Mouse (Mus musculus): ENCODE data around the gene Dgkd. TPM values are rescaled to one million over a fixed set of nuclear protein-coding genes. Genes with fewer than 3 reads are reported as not detected.

Dgkd gene
- total and polyA plus RNA-seq, 3 experiments, result 23.5 to 47.3 (median 40.8) TPM

DNA sequence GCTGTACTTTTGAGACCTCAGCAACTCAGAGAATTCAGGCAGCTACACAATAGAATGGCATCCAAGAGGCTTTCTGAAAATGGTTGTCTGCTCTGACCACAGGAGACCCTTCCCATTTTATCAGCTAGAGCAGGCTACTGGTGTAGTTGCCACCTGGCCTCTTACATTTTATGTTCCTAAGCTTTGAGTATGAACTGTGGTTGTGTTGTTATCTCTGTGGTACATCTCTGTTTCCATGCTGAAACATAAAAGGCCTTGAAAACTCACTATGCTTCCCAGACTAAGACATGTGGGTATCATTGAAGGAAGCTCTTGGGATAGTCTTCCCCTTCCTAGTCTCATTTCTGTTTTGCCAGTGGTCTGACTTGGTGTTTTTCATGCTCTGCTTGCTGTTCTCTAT, 49.1 kb downstream of the Dgkd start:
- H3K4me1 ChIP-seq (ENCODE audit: control insufficient read depth, insufficient read depth, low read length), result peaks cover 15% of the 10 kb centered on the region
- peaks cover 1% of the 10 kb centered on the region; the same call in 1 of the 2 replicates for H3K79me2 ChIP-seq (replicated peaks; ENCODE audit: control insufficient read depth, insufficient read depth, low read length)
- H3K27ac ChIP-seq, result no peak overlapping the region; the same call in 1 of the 2 replicates
- no peak overlapping the region for H3K4me3 ChIP-seq
- H3K36me3 ChIP-seq (ENCODE audit: control insufficient read depth, insufficient read depth, low read length), result peaks cover 8% of the 10 kb centered on the region
- no peak overlapping the region for H3K9ac ChIP-seq (ENCODE audit: low read depth, low read length)
- no peak for DNase-seq
- intact Hi-C loops (cut with DNase I), result loop anchor here (5.0 kb wide), 1 partner anchor 50 kb away; the partner anchor contains the start of gene Dgkd
- H3K27me3 ChIP-seq (ENCODE audit: control insufficient read depth, insufficient read depth, low read length), result no peaks in the 10 kb centered on the region
- no peak for TF ChIP-seq POLR2A (IDR thresholded peaks at IDR 0.05; ENCODE audit: insufficient read depth, low read depth, low read length)
- TF ChIP-seq CTCF (IDR thresholded peaks at IDR 0.05), result no peak
- no peak for TF ChIP-seq EP300 (IDR thresholded peaks at IDR 0.05; ENCODE audit: insufficient read depth, low read depth, low read length)

DNA sequence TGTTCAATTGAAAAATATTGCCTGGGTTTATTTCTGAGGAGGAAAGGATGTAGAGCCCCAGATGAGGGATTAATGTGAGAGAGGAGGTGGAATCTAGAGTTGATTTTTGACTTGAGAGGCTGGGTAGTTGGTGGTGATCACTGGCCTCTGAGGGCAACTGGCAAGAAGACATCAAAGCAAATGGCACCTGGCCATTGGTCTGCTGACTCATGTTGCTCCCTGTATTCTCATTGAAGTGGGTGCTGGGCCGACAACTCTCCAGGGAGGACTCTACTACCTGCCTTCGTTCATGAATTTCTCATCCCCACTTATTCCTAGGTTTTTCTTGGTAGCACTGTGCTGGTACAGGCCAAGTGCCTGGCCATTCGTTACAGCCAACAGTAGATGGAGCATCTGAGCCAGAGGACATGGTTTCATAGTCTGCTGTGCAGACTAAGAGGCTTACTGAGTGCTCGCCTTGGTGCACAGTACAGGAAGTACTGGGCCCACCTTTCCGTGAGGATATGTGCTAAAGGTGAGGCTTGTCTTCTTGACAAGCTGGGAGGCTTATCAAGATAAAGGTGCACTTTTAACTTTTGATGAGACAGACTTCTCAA, 53.4 kb downstream of the Dgkd start:
- Histone ChIP-seq H3K36me3 (ENCODE audit: control insufficient read depth, insufficient read depth, low read length) (peaks cover 22% of the 10 kb centered on the region), H3K27ac (no peak overlapping the region), H3K27me3 (ENCODE audit: control insufficient read depth, insufficient read depth, low read length) (no peaks in the 10 kb centered on the region), H3K9ac (ENCODE audit: low read depth, low read length) (no peak overlapping the region), H3K4me3 (no peak overlapping the region), H3K79me2 (replicated peaks; ENCODE audit: control insufficient read depth, insufficient read depth, low read length) (peaks cover 1% of the 10 kb centered on the region), H3K4me1 (ENCODE audit: control insufficient read depth, insufficient read depth, low read length) (peaks cover 15% of the 10 kb centered on the region)
- TF ChIP-seq POLR2A (IDR thresholded peaks at IDR 0.05; ENCODE audit: insufficient read depth, low read depth, low read length) (no peak), CTCF (IDR thresholded peaks at IDR 0.05) (peak; percentile 70)
- intact Hi-C loops (cut with DNase I), result no loop called here
- peak in 1 of 2 experiments; percentile 34 for DNase-seq
- 65% methylated on average over 5 of the region's 5 CpGs for WGBS

DNA sequence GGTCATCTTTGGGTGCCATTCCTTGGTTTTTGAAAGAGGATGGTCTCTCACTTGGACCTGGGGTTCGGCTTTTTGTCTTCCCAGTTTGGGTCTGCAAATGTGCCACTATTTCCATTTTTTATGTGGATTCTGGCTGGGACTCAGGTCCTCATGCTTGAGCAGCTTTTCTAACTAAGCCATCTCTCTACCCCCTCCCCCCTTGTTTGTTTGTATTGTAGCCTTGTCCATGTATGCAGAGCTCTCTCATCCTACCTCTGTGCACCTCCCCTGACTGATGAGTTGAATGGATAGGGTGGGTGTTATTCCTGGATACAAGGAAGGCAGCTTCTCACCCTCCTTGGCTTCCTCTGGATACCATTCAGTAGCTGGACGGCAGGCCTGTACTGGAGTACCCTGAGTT, 54.9 kb downstream of the Dgkd start:
- WGBS, result 88% methylated on average over 2 of the region's 2 CpGs
- Histone ChIP-seq H3K4me3 (no peak overlapping the region), H3K9ac (ENCODE audit: low read depth, low read length) (no peak overlapping the region), H3K27me3 (ENCODE audit: control insufficient read depth, insufficient read depth, low read length) (no peaks in the 10 kb centered on the region), H3K79me2 (replicated peaks; ENCODE audit: control insufficient read depth, insufficient read depth, low read length) (peaks cover 1% of the 10 kb centered on the region), H3K36me3 (ENCODE audit: control insufficient read depth, insufficient read depth, low read length) (peaks cover 18% of the 10 kb centered on the region), H3K27ac (no peak overlapping the region), H3K4me1 (ENCODE audit: control insufficient read depth, insufficient read depth, low read length) (peaks cover 14% of the 10 kb centered on the region)
- no peak for DNase-seq
- intact Hi-C loops (cut with DNase I), result no loop called here
- TF ChIP-seq CTCF (IDR thresholded peaks at IDR 0.05), result no peak
- TF ChIP-seq POLR2A (IDR thresholded peaks at IDR 0.05; ENCODE audit: insufficient read depth, low read depth, low read length), result no peak
- no peak for TF ChIP-seq EP300 (IDR thresholded peaks at IDR 0.05; ENCODE audit: insufficient read depth, low read depth, low read length)

DNA sequence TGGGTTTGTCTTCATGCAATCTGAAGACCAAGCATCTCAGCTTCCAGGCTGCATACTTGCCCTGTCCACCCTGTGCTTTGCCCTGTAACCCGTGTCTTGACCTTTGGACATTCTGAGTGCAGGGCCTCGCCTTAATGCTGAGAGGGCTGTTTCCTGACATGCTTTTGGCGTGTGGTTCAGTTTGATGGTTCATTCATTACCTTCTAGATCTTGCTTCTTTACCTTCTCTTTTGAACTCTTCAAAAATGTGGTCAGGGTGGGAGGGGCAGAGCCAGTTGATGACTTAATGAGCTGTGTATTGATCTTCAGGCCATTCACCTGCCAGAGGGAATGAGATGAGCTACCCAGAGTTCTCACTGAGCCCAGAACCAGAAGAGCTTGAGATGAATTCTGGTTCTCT, 55.6 kb downstream of the Dgkd start:
- H3K79me2 ChIP-seq (replicated peaks; ENCODE audit: control insufficient read depth, insufficient read depth, low read length), result peaks cover 1% of the 10 kb centered on the region
- peaks cover 20% of the 10 kb centered on the region for H3K36me3 ChIP-seq (ENCODE audit: control insufficient read depth, insufficient read depth, low read length)
- no peak for TF ChIP-seq EP300 (IDR thresholded peaks at IDR 0.05; ENCODE audit: insufficient read depth, low read depth, low read length)
- TF ChIP-seq CTCF (IDR thresholded peaks at IDR 0.05), result no peak
- TF ChIP-seq POLR2A (IDR thresholded peaks at IDR 0.05; ENCODE audit: insufficient read depth, low read depth, low read length), result no peak
- no peak overlapping the region for H3K9ac ChIP-seq (ENCODE audit: low read depth, low read length)
- H3K27me3 ChIP-seq (ENCODE audit: control insufficient read depth, insufficient read depth, low read length), result no peaks in the 10 kb centered on the region
- no peak overlapping the region for H3K4me3 ChIP-seq
- H3K4me1 ChIP-seq (ENCODE audit: control insufficient read depth, insufficient read depth, low read length), result peaks cover 16% of the 10 kb centered on the region
- no peak for DNase-seq
- WGBS, result 73% methylated on average over 3 of the region's 3 CpGs
- intact Hi-C loops (cut with DNase I), result no loop called here
- no peak overlapping the region; the same call in 1 of the 2 replicates for H3K27ac ChIP-seq

DNA sequence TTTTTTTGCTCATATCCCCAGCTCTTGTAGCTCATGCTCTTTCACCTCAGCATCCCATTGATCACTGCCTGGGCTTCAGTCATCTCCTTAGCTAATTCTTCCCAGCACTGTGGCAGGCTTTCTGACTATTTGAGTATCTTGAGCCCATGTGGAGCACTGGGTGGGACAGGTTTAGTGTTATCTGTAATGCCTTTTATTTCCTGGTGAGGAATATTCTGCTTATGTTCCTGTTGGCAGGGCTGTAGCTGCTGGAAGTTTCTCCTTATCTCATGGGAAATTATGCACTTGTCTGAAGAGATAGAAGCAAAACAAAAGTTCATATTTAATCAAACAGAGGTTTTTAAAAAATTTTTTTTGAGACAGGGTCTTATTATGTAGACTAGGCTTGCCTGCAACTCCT, 56.5 kb downstream of the Dgkd start:
- H3K4me1 ChIP-seq (ENCODE audit: control insufficient read depth, insufficient read depth, low read length), result peaks cover 16% of the 10 kb centered on the region
- H3K4me3 ChIP-seq, result no peak overlapping the region
- no peak overlapping the region for H3K9ac ChIP-seq (ENCODE audit: low read depth, low read length)
- H3K27ac ChIP-seq, result no peak overlapping the region
- H3K27me3 ChIP-seq (ENCODE audit: control insufficient read depth, insufficient read depth, low read length), result no peaks in the 10 kb centered on the region
- no peak for TF ChIP-seq CTCF (IDR thresholded peaks at IDR 0.05)
- no peak for TF ChIP-seq POLR2A (IDR thresholded peaks at IDR 0.05; ENCODE audit: insufficient read depth, low read depth, low read length)
- no peak for TF ChIP-seq EP300 (IDR thresholded peaks at IDR 0.05; ENCODE audit: insufficient read depth, low read depth, low read length)
- intact Hi-C loops (cut with DNase I), result no loop called here
- no peak for DNase-seq
- peaks cover 20% of the 10 kb centered on the region for H3K36me3 ChIP-seq (ENCODE audit: control insufficient read depth, insufficient read depth, low read length)
- peaks cover 1% of the 10 kb centered on the region for H3K79me2 ChIP-seq (replicated peaks; ENCODE audit: control insufficient read depth, insufficient read depth, low read length)

DNA sequence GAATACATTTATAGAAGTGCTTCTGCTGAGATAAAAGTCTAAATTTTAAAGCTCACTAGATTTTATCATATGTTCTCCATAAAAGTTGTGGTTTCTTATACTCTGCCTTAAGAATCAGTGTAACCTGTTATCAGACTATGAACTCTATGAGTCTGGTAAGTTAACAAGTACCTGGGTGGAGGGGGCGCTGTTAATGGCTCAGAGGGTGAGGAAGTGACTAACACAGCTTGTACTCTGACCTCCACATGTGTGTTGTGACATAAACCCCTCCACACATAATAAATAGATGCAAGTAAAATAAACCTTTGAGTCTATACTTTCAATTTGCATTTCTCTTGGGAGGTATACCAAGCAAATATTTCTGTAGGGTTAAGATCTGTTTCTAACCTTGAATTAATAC, 57.3 kb downstream of the Dgkd start:
- Histone ChIP-seq H3K4me1 (ENCODE audit: control insufficient read depth, insufficient read depth, low read length) (peaks cover 16% of the 10 kb centered on the region), H3K36me3 (ENCODE audit: control insufficient read depth, insufficient read depth, low read length) (peaks cover 20% of the 10 kb centered on the region), H3K79me2 (replicated peaks; ENCODE audit: control insufficient read depth, insufficient read depth, low read length) (peaks cover 1% of the 10 kb centered on the region), H3K9ac (ENCODE audit: low read depth, low read length) (no peak overlapping the region), H3K27me3 (ENCODE audit: control insufficient read depth, insufficient read depth, low read length) (no peaks in the 10 kb centered on the region), H3K4me3 (no peak overlapping the region), H3K27ac (no peak overlapping the region)
- intact Hi-C loops (cut with DNase I), result no loop called here
- no peak for TF ChIP-seq EP300 (IDR thresholded peaks at IDR 0.05; ENCODE audit: insufficient read depth, low read depth, low read length)
- TF ChIP-seq CTCF (IDR thresholded peaks at IDR 0.05), result no peak
- no peak for TF ChIP-seq POLR2A (IDR thresholded peaks at IDR 0.05; ENCODE audit: insufficient read depth, low read depth, low read length)
- no peak for DNase-seq
- WGBS, result 83% methylated on average over 1 of the region's 1 CpGs
